Mouse (Mus musculus) erythroblast, embryonic 14.5 days (primary cell): ENCODE data around the gene 4921517D22Rik.

Source experiments
- GATA1 ChIP-seq: IDR thresholded peaks from 2 replicates; pipeline ENCODE4 v1.6.1; 2012; ENCODE audit warnings: low read length, inconsistent platforms, mixed read lengths
- TAL1 ChIP-seq: IDR thresholded peaks from 3 replicates; pipeline ENCODE4 v1.6.1; 2012; ENCODE audit warnings: low read length, inconsistent platforms, mixed read lengths

GRCm38 (mm10) chr13:59656316-59656832 lies 37.5 kb downstream of the 4921517D22Rik start:
- TF ChIP-seq GATA1 (no peak), TAL1 (no peak)
